Mouse (Mus musculus): Measurements from ENCODE around the gene Ppp1r13b.

Gene Ppp1r13b

GRCm38 (mm10) chr12:111916514-111917217, 8.8 kb upstream of the Ppp1r13b start:
- no peak for DNase-seq (ENCODE audit: low spot score)

- no peak for DNase-seq (ENCODE audit: low spot score)
These were observed 7.9 kb upstream of the Ppp1r13b start for GRCm38 (mm10) chr12:111915781-111916180.

- no peak for DNase-seq (ENCODE audit: low spot score)
These were observed 6.1 kb upstream of the Ppp1r13b start for GRCm38 (mm10) chr12:111914031-111914430.

- no peak for DNase-seq (ENCODE audit: low spot score)
These were observed 4.9 kb upstream of the Ppp1r13b start for GRCm38 (mm10) chr12:111912802-111913201.

GRCm38 (mm10) chr12:111911796-111912195, 3.9 kb upstream of the Ppp1r13b start:
- no peak for DNase-seq (ENCODE audit: low spot score)

GRCm38 (mm10) chr12:111911171-111911760, 3.4 kb upstream of the Ppp1r13b start:
- no peak for DNase-seq (ENCODE audit: low spot score)

GRCm38 (mm10) chr12:111908997-111909550, 1.2 kb upstream of the Ppp1r13b start:
- DNase-seq (ENCODE audit: low spot score), result no peak

- DNase-seq (ENCODE audit: low spot score), result peak; percentile 50
These were observed 454 bp downstream of the Ppp1r13b start for GRCm38 (mm10) chr12:111907421-111907891.

- no peak for DNase-seq (ENCODE audit: low spot score)
These were observed 1.5 kb downstream of the Ppp1r13b start for GRCm38 (mm10) chr12:111906309-111906875.

- DNase-seq (ENCODE audit: low spot score), result no peak
These were observed 5.4 kb downstream of the Ppp1r13b start for GRCm38 (mm10) chr12:111902488-111902887.

- peak; percentile 70 for DNase-seq (ENCODE audit: low spot score)
These were observed 6.6 kb downstream of the Ppp1r13b start for GRCm38 (mm10) chr12:111901105-111901875.

- no peak for DNase-seq (ENCODE audit: low spot score)
These were observed 8.3 kb downstream of the Ppp1r13b start for GRCm38 (mm10) chr12:111899646-111900045.

- no peak for DNase-seq (ENCODE audit: low spot score)
These were observed 9.2 kb downstream of the Ppp1r13b start for GRCm38 (mm10) chr12:111898686-111899085.

- DNase-seq (ENCODE audit: low spot score), result no peak
These were observed 10.8 kb downstream of the Ppp1r13b start for GRCm38 (mm10) chr12:111896908-111897661.

- no peak for DNase-seq (ENCODE audit: low spot score)
These were observed 13.8 kb downstream of the Ppp1r13b start for GRCm38 (mm10) chr12:111894082-111894481.

GRCm38 (mm10) chr12:111892981-111893380, 14.9 kb downstream of the Ppp1r13b start:
- no peak for DNase-seq (ENCODE audit: low spot score)

GRCm38 (mm10) chr12:111891800-111892199, 16.1 kb downstream of the Ppp1r13b start:
- DNase-seq (ENCODE audit: low spot score), result no peak

- DNase-seq (ENCODE audit: low spot score), result no peak
These were observed 18.7 kb downstream of the Ppp1r13b start for GRCm38 (mm10) chr12:111889251-111889650.

GRCm38 (mm10) chr12:111888303-111888864, 19.5 kb downstream of the Ppp1r13b start:
- DNase-seq (ENCODE audit: low spot score), result no peak

GRCm38 (mm10) chr12:111887005-111887404, 20.9 kb downstream of the Ppp1r13b start:
- no peak for DNase-seq (ENCODE audit: low spot score)

- DNase-seq (ENCODE audit: low spot score), result no peak
These were observed 25.1 kb downstream of the Ppp1r13b start for GRCm38 (mm10) chr12:111882852-111883251.

Measured in layer of hippocampus, adult 11-12 months (tissue).